Mouse (Mus musculus): ENCODE measurements around the gene Pcp2. TPM values are rescaled to one million over a fixed set of nuclear protein-coding genes. Genes with fewer than 3 reads are reported as not detected.

The Pcp2 gene
- total RNA-seq (2021): 1 to 10 TPM in 1 of 2 experiments, not detected in 1; 2.1 TPM
- long read RNA-seq, experiment 1: 0 reads
- long read RNA-seq, experiment 2, partial matches to known transcripts: 0 of 2 reads
- long read RNA-seq, experiment 2, other reads (novel, unspliced or antisense): 0 of 2 reads

- no peak for DNase-seq (ENCODE audit: low spot score in 2 of 2)
These were observed at the start of gene Pcp2 for GRCm38 (mm10) chr8:3625445-3625844. Gene Pcp2, minus strand, starts transcription at chr8:3625545.

GRCm38 (mm10) chr8:3674671-3675070 lies 49.3 kb upstream of the Pcp2 start:
- DNase-seq (ENCODE audit: low spot score in 2 of 2): no peak

GRCm38 (mm10) chr8:3671980-3672491 lies 46.7 kb upstream of the Pcp2 start, which contains the start of gene Fcor:
Gene Fcor, minus strand, starts transcription at chr8:3672362.
- DNase-seq (ENCODE audit: low spot score in 2 of 2): peak; percentile 87 to 88

DNA sequence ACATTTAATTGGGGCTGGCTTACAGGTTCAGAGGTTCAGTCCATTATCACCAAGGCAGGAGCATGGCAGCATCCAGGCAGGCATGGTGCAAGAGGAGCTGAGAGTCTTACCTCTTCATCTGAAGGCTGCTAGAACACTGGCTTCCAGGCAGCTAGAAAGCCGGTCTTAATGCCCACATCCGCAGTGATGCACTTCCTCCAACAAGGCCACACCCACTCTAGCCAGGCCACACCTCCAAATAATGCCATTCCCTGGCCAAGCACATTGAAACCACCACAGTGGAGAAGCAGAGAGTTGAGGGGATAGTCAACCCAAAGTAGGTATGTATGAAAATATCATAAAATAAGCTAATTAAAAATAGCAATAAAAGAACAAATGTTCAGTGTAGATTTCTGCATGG lies 45.0 kb upstream of the Pcp2 start:
- no peak for DNase-seq (ENCODE audit: low spot score in 2 of 2)

DNA sequence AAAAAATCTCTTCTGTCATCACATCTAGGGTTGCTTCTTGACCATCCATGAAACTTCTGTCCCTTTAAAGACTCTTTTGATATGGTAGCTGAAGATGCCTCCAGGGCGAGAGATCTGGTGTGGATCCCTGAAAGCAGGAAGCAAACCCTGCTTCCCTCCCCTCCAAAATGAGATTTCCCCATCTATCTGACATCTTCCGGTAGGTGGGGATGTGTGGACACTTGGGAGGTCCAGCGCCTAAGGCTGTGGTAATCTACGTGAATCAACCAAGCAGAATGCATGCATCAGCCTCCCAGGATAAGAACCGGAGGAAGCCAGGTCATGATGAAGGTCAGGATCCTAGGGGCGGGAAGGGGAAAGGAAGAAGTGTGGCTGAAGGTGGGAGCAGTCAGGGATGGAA lies 40.2 kb upstream of the Pcp2 start, which contains the start of gene Mcemp1:
Gene Mcemp1, plus strand, starts transcription at position 248 of the 400 bp plus-strand sequence.
- no peak for DNase-seq (ENCODE audit: low spot score in 2 of 2)

- DNase-seq (ENCODE audit: low spot score in 2 of 2): no peak
These were observed 39.1 kb upstream of the Pcp2 start for GRCm38 (mm10) chr8:3664405-3664804.

DNA sequence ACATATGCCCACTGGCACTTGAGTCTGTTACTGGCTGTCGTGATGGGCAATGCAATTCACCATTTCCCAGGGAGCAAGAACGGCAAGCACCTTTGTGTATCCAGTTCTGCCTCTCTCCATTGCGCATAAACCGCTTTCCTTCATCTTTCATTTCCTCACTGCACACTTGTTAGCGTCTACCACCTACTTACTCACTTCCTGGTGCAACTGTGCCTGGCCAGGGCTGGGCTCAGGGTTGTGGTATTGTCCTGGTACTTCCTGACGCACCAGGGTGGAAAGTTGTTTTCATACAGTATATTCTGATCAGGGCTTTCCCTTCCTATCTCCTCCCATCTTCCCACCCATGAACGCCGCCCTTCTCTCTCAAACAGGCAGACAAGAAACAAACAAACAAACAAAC lies 35.5 kb upstream of the Pcp2 start:
- no peak for DNase-seq (ENCODE audit: low spot score in 2 of 2)

- DNase-seq (ENCODE audit: low spot score in 2 of 2): no peak
These were observed 31.5 kb upstream of the Pcp2 start for GRCm38 (mm10) chr8:3656725-3657381.

- no peak for DNase-seq (ENCODE audit: low spot score in 2 of 2)
These were observed 30.2 kb upstream of the Pcp2 start, which contains the start of gene Retn for GRCm38 (mm10) chr8:3655526-3655925. Gene Retn, plus strand, starts transcription at chr8:3655770.

DNA sequence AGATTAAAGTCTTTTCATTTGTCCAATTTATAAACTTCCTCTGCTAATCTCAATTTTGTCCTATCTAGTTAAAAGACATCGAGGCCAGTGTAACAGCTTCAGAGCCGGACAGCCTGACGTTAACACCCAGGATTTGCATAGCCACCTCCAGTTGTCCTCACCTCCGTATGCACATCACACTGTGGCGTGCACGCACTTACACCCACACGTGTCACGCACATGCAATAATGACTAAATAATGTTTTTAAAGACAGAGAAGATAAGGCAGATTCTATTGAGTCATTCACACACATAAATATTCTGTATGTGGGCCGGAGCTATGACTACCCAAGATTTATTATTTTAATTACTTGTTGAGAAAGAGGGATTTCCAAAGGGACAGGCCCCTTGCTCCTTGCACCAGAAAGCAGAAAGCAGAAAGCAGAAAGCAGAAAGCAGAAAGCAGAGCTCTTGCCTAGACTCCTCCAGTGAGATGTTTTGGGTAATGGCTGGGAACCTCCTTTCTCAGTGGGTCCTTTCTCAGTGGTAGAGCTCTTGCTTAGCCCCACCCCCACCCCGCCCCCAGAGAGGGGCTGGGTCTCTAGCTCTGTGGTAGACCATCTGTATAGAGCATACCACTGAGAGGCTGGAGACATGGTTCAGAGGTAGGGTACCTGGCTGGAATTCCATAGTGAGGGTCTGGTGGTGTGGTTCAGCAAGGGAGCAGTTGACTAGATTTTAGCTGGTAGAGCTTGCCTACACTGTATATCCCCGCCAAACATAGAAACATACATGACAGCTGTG lies 29.6 kb upstream of the Pcp2 start:
- no peak for DNase-seq (ENCODE audit: low spot score in 2 of 2)

DNA sequence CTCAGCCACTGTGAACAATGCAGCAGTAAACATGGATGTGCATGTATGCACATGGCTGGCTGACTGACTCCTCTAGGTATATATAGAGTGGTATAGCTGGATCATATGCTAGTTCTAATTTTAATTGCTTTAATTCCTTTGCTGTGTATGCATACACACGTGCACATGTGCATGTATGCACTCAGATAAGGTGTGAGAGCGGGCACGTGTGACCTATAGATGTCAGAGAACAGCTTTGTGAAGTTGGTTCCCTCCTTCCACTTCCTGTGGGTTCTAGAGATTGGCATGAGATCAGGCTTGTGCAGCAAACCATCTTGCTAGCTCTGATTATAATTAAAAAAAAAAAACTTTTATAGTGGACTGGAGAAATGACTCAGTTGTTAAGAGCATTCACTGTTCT lies 27.5 kb upstream of the Pcp2 start:
- DNase-seq (ENCODE audit: low spot score in 2 of 2): no peak

DNA sequence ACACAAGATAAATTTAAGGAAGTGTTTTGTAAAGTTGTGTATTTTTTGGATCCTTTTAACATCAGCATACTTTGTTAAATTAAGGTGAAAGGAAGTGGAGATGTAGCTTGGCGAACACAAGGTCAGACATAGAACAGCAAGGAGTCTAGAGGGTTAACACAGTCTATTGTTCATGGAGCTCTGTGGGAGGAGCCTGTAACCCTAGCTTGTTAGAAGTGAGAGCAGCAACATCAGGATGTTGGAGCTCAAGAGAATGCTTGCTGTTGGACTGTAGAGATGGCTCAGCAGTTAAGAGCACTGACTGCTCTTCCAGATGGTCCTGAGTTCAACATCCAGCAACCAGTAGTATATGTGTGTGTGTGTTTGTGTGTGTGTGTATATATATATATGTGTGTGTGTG lies 23.6 kb upstream of the Pcp2 start:
- DNase-seq (ENCODE audit: low spot score in 2 of 2): no peak

DNA sequence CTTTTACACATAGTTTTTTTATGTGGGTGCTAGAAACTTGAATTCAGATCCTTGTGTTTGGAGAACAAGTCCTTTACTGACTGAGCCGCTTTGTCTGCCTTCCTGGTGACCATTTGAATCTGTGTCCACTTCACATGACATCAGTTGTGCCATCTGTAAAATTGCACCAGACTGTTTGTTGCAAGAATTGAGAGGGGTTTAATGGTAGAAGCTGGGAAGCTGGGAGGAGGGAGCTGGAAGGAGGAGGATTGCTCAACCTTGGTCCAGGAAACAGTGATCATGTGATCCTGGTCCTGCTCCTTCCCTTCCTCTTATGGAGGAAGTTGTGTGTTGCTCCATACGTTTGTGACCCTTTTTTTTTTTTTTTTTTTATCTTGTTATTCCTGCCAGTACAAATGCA lies 22.9 kb upstream of the Pcp2 start:
- DNase-seq (ENCODE audit: low spot score in 2 of 2): no peak

GRCm38 (mm10) chr8:3647561-3647960 lies 22.2 kb upstream of the Pcp2 start:
- DNase-seq (ENCODE audit: low spot score in 2 of 2): no peak

DNA sequence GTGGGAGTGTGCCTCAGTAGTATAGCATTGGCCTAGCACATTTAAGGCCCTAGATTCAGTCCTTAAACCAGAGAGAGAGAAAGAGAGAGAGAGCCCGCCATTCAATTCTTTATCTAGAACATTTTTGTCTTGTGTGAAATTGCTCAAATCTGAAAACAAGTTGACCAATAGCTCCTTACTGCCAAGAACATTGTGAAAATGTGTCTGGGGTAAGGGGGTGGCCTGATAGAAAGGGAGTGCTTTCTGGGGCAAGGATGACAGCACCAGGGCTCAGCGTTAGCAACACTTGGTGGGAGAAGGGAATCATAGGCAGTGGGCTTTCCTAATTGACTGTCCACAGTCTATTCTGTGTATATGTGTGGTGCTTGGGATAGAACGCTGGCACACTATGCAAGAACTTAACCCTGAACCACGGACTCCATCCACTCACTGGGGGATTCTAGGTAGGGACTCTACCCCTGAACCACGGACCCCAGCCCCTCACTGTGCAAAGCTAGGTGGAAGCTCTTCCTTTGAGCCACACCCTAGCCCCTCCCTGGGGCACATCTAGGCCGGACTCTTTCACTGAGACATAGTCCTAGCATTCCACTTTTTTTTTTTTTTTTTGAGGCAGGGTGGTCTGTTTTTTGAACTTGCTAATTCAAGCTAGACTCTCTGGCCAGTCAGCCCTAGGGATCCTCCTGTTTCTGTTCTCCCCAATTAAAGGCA lies 21.6 kb upstream of the Pcp2 start:
- no peak for DNase-seq (ENCODE audit: low spot score in 2 of 2)

- no peak for DNase-seq (ENCODE audit: low spot score in 2 of 2)
These were observed 20.5 kb upstream of the Pcp2 start for GRCm38 (mm10) chr8:3645804-3646203.

DNA sequence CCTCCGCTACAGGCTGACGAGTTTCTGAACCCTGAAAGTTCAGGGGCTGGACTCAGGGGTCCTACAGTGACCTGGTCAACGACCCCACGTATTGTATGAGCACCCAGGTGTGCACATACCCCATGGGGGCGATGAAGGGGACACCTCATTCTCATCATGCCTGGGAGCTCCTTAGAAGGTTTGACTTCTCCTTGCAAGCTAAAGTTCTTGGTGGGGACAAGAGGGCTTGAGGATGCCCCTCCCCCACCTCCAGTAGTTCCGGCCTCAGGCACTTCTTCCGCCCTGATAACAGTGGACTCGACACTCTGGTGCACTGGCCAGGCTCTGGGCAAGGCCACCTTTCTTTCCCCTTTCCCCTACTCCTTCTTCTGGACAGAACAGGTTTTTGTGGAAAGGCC lies 6.1 kb upstream of the Pcp2 start:
- no peak for DNase-seq (ENCODE audit: low spot score in 2 of 2)

DNA sequence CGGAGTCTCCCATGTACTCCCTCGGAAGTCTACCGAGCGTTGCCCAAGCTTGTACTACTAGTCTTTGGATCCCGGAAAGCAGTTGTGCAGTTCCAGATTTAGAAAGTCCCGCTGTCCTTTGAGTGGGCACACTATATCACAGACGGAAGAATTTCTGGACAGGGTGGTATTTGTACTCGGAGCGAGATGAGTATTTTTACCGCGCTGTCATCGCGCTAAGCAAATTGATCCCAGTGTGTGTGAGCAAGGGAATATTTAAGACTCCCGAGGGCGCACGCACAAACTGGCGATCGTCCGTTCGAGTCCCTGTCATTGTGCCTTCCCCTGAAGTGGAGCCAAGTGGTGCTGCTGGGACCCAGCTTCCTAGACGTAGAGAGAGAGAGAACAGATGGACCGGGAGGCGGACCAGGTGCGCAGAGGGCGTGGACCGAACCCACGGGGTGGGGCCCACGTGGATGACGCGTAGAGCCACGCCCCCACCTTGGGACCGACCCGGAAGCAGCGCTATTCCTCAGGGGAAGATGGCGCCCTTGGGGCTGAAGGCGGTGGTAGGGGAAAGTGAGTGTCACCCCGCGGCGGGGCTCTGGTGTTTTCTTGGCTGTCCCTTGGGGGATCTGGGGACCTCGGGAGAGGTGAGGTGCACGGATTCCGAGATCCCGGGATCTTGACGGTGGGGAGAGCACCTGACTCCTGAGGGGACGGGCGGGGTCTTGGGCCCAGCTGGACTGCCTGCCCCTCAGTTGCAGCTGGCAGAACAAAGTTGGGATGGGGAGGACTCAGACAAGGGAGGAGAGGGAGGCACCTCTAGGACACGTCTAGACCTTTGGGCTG lies 5.5 kb upstream of the Pcp2 start, which contains the start of gene Stxbp2:
Gene Stxbp2, plus strand, starts transcription at position 309 of the 831 bp plus-strand sequence.
- peak in 1 of 2 experiments; percentile 66 for DNase-seq (ENCODE audit: low spot score in 2 of 2)

DNA sequence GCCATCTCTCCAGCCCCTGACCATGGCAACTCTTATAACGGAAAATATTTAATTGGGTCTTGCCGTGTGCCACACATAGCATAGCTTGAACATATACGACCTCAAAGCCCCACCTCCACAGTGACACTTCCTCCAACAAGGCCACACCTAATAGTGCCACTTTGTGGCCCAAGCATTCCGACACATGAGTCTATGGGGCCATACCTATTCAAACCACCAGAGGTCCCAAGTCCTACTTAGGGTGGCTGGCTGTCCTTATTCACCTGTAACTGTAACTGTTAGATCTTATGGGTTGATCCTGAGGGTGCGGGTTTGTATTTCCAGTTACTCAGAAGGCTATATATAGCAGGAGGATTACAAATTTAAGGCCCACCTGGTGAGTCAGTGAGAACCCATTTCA lies 2.7 kb upstream of the Pcp2 start:
- no peak for DNase-seq (ENCODE audit: low spot score in 2 of 2)

GRCm38 (mm10) chr8:3626971-3627370 lies 1.6 kb upstream of the Pcp2 start:
- no peak for DNase-seq (ENCODE audit: low spot score in 2 of 2)

All from layer of hippocampus, postnatal 14 days (tissue).